Mouse (Mus musculus) midbrain, embryonic 10.5 days (tissue): ENCODE results near the gene Yjefn3. TPM values are rescaled to one million over a fixed set of nuclear protein-coding genes. Genes with fewer than 3 reads are reported as not detected.

Experiments used
- polyA plus RNA-seq: library from polyadenylated mRNA; unstranded; fragments of >200 nt; fragmentation: Nextera tagmentation; extraction: Ambion mirVana; gene quantifications from 2 replicates; pipeline ENCODE4 v1.2.1, GENCODE M21; 2016

Gene Yjefn3
- polyA plus RNA-seq, 1 experiment from 2014 or later, result 4.2 TPM

Other genes starting within 250 kb of the Yjefn3 start
- 2.2 and 3.2 TPM in 2 replicates for gene Zfp964, start 248.2 kb downstream of the Yjefn3 start, polyA plus RNA-seq
- gene Zfp869, start 192.0 kb downstream of the Yjefn3 start, polyA plus RNA-seq, result 32.1 and 33.6 TPM in 2 replicates
- gene Zfp963, start 152.7 kb downstream of the Yjefn3 start, polyA plus RNA-seq, result 6.1 and 6.9 TPM in 2 replicates
- 0.43 TPM in 1 of 2 replicates, not detected in the other for gene Gm20422, start 127.8 kb downstream of the Yjefn3 start, polyA plus RNA-seq
- 57.1 and 58.1 TPM in 2 replicates for gene Atp13a1, start 111.5 kb downstream of the Yjefn3 start, polyA plus RNA-seq
- 35.2 and 37.2 TPM in 2 replicates for gene Zfp866, start 111.5 kb downstream of the Yjefn3 start, polyA plus RNA-seq
- 7.7 and 9.7 TPM in 2 replicates for gene Gmip, start 94.0 kb downstream of the Yjefn3 start, polyA plus RNA-seq
- gene Lpar2, start 80.3 kb downstream of the Yjefn3 start, polyA plus RNA-seq, result 0.65 and 0.68 TPM in 2 replicates
- gene Pbx4, start 70.2 kb downstream of the Yjefn3 start, polyA plus RNA-seq, result 42.9 and 46.0 TPM in 2 replicates
- gene Cilp2, start 15.0 kb downstream of the Yjefn3 start, polyA plus RNA-seq, result 0.47 TPM in 2 replicates
- 5.2 and 5.4 TPM in 2 replicates for gene Tssk6, start 528 bp downstream of the Yjefn3 start, polyA plus RNA-seq
- gene Ndufa13, start 154 bp downstream of the Yjefn3 start, polyA plus RNA-seq, result 173 and 174 TPM in 2 replicates
- gene Gatad2a, start 93.7 kb upstream of the Yjefn3 start, polyA plus RNA-seq, result 48.0 and 48.7 TPM in 2 replicates
- gene Mau2, start 140.0 kb upstream of the Yjefn3 start, polyA plus RNA-seq, result 57.2 and 67.4 TPM in 2 replicates
- gene Sugp1, start 140.1 kb upstream of the Yjefn3 start, polyA plus RNA-seq, result 51.9 and 57.7 TPM in 2 replicates
- gene Tm6sf2, start 170.2 kb upstream of the Yjefn3 start, polyA plus RNA-seq, result 0.69 and 1.1 TPM in 2 replicates
- gene Hapln4, start 180.7 kb upstream of the Yjefn3 start, polyA plus RNA-seq, result 0.06 and 0.22 TPM in 2 replicates
- 14.4 and 44.7 TPM in 2 replicates for gene Ncan, start 218.2 kb upstream of the Yjefn3 start, polyA plus RNA-seq
- gene Nr2c2ap, start 228.6 kb upstream of the Yjefn3 start, polyA plus RNA-seq, result 28.4 and 30.7 TPM in 2 replicates
- gene Rfxank, start 236.4 kb upstream of the Yjefn3 start, polyA plus RNA-seq, result 16.1 and 18.1 TPM in 2 replicates
- 38.2 and 41.3 TPM in 2 replicates for gene Borcs8, start 236.8 kb upstream of the Yjefn3 start, polyA plus RNA-seq
- gene Mef2b, start 237.0 kb upstream of the Yjefn3 start, polyA plus RNA-seq, result 0.46 and 0.86 TPM in 2 replicates